Mouse (Mus musculus): ENCODE data around the gene Parva.

The Parva gene

DNA sequence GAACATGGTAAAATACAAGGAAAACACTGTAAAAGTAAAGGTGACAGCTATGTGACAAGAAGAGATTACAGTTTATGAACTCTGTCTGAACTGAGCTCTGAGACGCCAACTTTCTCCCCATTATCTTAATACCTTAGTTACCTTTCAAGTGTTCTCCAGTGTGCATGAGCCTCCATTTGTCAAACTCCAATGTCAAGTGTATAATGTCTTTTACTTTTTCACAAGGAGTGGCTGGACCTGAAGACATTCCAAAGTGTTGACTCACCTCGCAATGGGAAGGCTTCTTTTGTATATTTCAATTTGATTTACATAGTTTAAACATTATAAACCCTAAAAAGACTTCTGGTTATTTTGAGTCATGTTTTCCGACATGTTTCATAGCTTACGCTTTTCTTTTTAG is 3.9 kb upstream of the Parva start:
- DNase-seq (ENCODE audit: low spot score in 2 of 2), result no peak

DNA sequence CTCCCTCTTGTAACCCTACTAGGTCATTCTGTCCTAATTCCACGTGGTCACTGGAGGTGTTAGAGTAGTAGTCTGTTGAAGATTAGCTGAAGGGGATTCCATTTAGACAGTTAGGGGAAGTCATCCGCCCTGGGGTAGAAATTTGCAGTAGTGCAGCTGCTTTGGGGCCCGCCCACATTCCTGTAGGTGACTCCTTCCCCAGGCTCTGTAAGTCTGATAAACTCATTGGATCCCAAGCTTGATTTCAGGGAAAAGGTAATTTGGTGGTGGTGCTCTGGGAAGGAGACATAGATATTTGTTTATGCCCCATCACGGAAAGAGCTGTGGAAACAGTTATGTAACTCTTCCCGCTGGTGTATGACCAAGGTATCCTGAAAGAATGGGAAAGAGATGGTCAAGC is 494 bp upstream of the Parva start:
- DNase-seq (ENCODE audit: low spot score in 2 of 2), result no peak

DNA sequence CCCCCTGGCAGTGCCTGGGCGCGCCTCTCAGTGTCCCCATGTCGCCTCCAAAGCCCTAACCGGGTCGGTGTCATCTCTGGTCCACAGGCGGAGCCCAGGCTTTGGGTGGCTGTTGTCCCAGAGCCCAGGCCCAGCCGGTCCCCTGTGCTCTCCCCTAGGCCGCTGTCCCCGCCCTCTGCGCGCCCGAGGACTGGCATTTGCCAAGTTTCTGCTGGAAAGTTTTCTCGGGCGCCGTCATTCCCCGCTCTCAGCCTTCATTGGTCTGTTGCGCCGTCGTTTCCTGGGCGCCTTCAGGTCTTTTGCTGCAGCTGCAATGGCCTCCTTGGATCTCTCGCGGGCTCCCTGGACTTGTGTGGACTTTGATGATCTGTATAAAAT is 842 bp downstream of the Parva start:
- peak; percentile 15 to 64 for DNase-seq (ENCODE audit: low spot score in 2 of 2)

GRCm38 (mm10) chr7:112439846-112440245 is 12.5 kb downstream of the Parva start:
- no peak for DNase-seq (ENCODE audit: low spot score in 2 of 2)

DNA sequence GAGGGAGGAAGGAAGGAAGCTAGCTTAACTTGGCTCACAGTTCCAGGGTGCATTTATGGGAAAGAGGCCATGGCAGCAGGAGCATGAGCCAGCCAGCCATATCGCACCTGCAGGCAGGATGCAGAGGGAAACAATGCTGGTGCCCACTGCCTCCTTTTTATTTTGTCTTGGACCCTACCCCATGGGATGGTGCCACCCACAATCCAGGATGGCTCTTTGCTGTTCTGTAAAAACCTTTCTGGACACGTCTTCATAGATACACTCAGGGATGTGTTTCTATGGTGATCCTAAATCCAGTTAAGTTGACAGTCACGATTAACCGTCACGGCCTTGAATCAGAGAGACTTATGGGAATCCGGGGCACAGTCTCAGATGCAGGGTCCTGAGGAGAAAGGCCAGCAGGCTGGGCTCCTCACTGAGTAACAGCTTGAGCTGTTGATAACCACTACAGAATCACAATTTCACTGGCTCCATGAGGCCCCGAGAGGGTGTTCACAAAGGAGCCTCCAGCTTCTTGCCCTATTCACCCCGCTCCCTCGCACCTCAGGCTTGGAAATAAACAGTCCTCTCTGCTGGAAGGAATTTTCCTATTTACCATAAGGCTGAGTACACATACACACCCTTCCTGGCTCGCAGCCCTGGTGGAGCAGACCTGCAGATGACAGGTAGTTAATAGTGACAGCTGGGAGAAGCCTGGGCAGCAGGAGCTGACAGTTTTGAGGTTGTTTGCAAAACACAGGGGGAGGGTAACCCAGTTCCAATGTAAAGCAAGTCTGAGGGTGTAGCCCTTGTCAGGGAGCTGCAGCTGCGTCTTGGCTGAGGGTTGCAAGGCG is 17.1 kb downstream of the Parva start:
- no peak for DNase-seq (ENCODE audit: low spot score in 2 of 2)

DNA sequence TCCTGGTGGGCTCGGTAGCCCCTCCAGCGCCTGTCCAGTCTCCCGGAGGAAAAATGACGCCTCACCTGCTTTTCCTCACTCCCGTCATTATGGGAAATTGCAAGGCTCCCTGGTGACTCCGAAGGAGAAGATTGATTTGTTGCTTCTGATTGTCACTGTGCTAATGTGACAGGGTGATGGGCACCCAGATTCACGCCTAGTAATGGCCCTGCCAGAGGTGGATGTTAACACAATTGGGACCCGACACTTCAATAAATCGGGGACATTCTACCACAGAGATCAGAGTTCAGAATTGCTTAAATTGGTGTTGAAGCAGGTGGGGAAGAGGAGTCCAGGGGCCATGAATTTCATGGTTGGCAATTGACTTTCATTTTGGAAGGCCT is 17.7 kb downstream of the Parva start:
- no peak for DNase-seq (ENCODE audit: low spot score in 2 of 2)

GRCm38 (mm10) chr7:112446498-112446897 is 19.2 kb downstream of the Parva start:
- DNase-seq (ENCODE audit: low spot score in 2 of 2), result no peak

- DNase-seq (ENCODE audit: low spot score in 2 of 2), result no peak
Observed at GRCm38 (mm10) chr7:112449954-112450700, 22.8 kb downstream of the Parva start.

GRCm38 (mm10) chr7:112452471-112452870 is 25.2 kb downstream of the Parva start:
- DNase-seq (ENCODE audit: low spot score in 2 of 2), result no peak

GRCm38 (mm10) chr7:112453805-112454214 is 26.5 kb downstream of the Parva start:
- DNase-seq (ENCODE audit: low spot score in 2 of 2), result no peak

DNA sequence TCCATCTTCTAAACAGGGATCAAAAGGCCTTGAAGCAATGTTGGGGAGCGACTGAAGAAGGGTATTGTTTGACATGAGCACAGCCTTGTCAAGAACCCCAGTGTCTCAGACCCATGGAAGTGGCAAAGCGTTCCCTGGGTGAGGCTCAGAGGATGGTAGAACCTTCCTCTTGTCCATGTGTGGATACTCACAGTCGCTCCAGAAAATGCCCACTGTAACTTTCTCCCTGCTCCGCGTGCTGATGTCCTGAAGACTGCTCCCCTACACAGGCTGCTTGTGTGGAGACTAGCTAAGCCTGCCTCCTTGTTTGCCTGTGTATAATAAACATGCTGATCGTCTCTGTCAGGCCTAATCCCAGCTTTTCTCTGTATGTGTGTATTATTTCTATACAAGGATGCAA is 27.1 kb downstream of the Parva start:
- no peak for DNase-seq (ENCODE audit: low spot score in 2 of 2)

DNA sequence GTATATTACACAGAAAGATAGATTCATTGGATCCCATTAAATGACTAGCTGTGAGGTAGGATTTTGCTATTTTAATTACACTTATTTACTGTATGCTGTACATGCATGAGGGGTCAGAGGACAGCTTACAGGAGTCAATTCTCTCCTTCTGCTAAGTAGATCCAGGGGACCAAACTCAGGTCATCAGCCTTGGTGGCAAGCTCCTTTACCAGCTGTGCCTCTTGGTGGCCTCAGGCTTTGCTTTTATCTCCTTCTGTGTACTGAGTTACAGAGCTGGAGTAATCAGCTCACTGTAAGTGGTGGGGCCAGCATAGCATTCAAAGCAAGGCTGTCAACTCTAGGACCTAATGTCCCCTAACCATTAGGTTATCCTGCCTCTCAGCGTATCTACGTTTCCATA is 27.6 kb downstream of the Parva start:
- DNase-seq (ENCODE audit: low spot score in 2 of 2), result no peak

DNA sequence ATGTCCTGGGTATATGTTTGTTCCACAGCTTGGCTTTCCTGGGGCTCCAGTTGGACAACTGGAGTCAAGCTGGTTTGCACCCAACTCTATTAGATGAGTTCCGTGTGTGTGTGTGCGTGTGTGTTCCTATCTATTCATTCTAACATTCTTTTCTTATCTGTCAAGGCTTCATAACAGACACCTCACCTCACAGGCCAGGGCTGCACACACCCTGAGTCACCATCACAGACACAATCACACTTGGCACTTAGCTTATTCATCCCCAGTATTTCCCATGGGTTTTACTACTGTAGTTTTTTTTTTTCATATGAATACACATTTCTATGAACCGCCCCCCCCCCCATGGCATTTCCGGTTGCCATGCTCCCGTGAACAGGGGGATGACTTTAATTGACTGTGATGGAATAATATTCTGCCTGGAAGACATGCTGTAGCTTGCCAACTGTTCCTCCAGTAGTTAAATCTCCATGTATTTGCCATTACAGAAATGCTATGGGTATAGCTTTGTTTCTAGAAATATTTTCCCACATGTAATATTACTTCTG is 28.3 kb downstream of the Parva start:
- no peak for DNase-seq (ENCODE audit: low spot score in 2 of 2)

- DNase-seq (ENCODE audit: low spot score in 2 of 2), result no peak
Observed at GRCm38 (mm10) chr7:112457373-112457772, 30.1 kb downstream of the Parva start.

DNA sequence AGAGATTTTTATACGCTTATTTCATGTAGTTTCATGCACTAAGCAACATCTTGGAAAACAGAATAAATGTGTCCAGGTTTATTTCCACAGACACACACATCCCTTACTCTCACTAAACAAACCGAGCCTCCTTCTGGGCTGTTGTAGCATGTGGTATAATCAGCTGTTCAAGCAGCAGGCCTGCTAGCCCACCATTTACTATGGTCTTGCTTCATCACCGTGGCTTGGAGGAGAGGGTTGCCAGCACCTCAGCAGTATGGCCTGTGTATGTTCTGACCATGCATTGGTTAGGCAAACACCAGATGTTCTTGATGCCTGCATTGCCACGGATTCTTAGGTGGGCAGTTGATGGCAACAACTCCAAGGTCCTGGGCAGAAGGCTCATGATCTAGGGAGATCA is 30.6 kb downstream of the Parva start:
- no peak for DNase-seq (ENCODE audit: low spot score in 2 of 2)

DNA sequence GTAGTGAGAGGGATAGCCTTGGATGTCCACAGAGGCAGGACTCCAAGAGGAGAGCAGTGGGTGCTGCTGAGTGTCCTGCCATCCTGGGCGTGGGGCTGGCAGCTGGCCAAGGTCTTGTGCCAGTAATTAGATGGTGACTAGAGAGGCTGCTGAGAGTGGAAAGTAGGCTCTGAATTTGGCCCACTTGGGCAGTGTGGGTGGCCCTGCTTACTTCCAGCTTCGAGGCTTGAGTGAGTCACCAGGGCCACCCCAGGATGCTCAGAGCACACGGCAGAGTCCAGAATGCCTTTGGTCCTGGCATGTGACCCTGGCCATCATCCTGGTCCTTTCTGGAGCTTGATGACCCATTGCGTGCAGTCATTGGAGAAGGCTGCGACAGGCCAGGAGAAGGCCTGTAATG is 31.1 kb downstream of the Parva start:
- peak in 1 of 2 experiments; percentile 15 for DNase-seq (ENCODE audit: low spot score in 2 of 2)

DNA sequence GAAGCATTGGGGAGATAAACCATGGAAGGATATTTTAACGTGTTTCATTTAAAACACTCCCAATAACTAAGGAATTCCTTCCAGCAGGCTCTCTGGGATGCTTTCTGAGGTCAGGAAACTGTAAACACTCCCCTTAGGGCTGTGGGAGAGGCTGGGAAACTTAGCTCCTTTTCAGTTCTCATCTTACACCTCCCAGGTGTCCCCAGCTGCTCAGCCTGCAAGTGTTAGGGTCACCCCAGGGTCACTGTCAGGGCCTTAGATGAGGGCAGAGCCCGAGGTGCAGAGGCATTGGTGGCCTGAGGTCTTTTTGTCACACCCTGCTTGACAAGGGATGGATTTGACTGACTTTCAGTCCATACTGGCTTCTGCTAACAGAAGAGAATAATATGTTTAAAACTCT is 35.8 kb downstream of the Parva start:
- no peak for DNase-seq (ENCODE audit: low spot score in 2 of 2)

GRCm38 (mm10) chr7:112465920-112466319 is 38.6 kb downstream of the Parva start:
- DNase-seq (ENCODE audit: low spot score in 2 of 2), result no peak

- no peak for DNase-seq (ENCODE audit: low spot score in 2 of 2)
Observed at GRCm38 (mm10) chr7:112466786-112467185, 39.5 kb downstream of the Parva start.

- no peak for DNase-seq (ENCODE audit: low spot score in 2 of 2)
Observed at GRCm38 (mm10) chr7:112467687-112468111, 40.4 kb downstream of the Parva start.

DNA sequence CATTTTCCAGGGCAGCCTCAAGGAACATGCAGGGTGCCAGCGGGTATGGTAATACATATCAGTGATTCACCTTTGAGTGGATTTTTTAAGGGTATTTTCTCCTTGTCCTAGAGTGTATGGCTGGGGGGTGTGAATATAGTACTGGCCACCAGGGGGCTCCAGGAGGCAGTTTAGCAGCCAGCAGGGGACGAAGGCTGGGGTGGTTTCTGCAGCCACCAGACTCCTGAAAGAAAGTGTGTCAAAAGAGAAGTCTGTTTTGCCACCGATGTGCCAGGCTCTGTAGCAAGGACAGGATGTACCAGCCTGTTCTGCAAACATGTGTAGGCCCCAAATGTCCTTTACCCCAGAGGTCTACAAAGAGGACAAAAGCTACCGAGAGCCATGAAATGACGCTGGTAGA is 42.5 kb downstream of the Parva start:
- peak in 1 of 2 experiments; percentile 81 for DNase-seq (ENCODE audit: low spot score in 2 of 2)

DNA sequence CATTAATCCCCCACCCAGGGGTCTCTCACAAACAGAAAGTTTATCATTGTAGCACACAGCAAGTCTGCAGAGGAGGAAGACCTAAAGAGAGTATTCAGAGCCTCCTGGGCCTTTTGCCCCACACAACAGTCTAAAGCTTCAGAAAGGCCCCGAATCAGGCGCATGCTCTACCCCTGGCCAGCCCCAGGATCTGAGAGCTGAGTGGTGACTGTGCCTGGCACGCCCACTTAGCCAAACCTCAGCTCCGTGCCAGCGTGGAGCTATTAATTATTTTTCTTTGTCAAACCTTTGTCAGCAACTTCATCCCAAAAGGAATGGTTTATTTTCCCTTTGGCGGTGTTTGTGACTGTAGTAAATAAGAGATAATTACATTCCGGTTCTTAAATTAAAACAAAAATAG is 44.0 kb downstream of the Parva start:
- no peak for DNase-seq (ENCODE audit: low spot score in 2 of 2)

Measured in left cerebral cortex, adult 9 months (tissue).